Mouse (Mus musculus) G1E (cell line): ENCODE measurements at regions not wholly inside any gene's neighbourhood (a gene's known extent, or its start where the extent isn't known, plus 50 kb on each side); places are given as distances from the start of the nearest gene placed in this dataset.
"Not testable (repeated sequence)": the region's sequence is repeated elsewhere in the genome, so short reads cannot be mapped to it uniquely, and the experiment has no call there.

Experiments
- CTCF ChIP-seq: IDR thresholded peaks from 2 replicates; pipeline ENCODE4 v1.5.1; 2012; ENCODE audit warnings: low read depth, low read length, inconsistent platforms, mixed read lengths
- GATA1 ChIP-seq: IDR thresholded peaks from 2 replicates; pipeline ENCODE4 v1.6.1; 2012; ENCODE audit warnings: borderline replicate concordance, low read length, inconsistent platforms, mixed read lengths
- GATA2 ChIP-seq: IDR thresholded peaks from 2 replicates; pipeline ENCODE4 v1.6.1; 2012; ENCODE audit warnings: low read depth, low read length, inconsistent platforms, borderline replicate concordance
- TAL1 ChIP-seq: conservative IDR thresholded peaks from 2 replicates; pipeline ENCODE4 v1.6.1; 2012; ENCODE audit warnings: low read depth, low read length, inconsistent platforms, mixed read lengths

GRCm38 (mm10) chr10:126285096-126285495 lies 319.1 kb downstream of the Lrig3 start:
- TF ChIP-seq CTCF, GATA1, GATA2, TAL1: not testable (repeated sequence)
